Mouse (Mus musculus) cerebellum, adult (tissue): ENCODE measurements around the gene Prdx4.
"Not testable (repeated sequence)": the region's sequence is repeated elsewhere in the genome, so short reads cannot be mapped to it uniquely, and the experiment has no call there.

ENCODE experiments used
- ATAC-seq: cut with Nextera tagmentation; 2 replicates; pipeline ENCODE4 v1.9.2; 2017; ENCODE audit warnings: mild to moderate bottlenecking, moderate library complexity, mixed read lengths; ENCODE audit not compliant: insufficient number of reproducible peaks, low FRiP score, low TSS enrichment

Gene Prdx4

DNA sequence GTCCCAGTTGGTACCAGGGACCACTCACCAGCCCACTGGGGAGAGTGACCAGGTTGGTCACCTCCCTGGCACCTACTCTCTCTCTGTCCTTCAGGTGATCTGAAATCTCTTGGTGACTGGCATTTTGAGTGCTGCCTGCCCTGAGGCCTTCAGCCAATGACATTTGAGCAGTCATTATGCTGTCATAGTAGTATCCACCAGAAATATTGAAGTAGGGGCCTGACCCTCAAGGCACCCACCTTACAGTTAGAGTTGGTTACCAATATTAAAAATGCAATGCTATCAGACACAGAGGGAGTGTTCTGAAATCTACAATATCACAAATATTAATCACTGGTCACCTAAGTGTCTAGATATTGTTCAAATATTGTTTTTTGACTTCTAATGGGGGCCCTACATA, at the start of gene Prdx4:
Gene Prdx4 (minus strand): TSS at position 101 of the 400 bp plus-strand sequence.
- ATAC-seq, result no peak

DNA sequence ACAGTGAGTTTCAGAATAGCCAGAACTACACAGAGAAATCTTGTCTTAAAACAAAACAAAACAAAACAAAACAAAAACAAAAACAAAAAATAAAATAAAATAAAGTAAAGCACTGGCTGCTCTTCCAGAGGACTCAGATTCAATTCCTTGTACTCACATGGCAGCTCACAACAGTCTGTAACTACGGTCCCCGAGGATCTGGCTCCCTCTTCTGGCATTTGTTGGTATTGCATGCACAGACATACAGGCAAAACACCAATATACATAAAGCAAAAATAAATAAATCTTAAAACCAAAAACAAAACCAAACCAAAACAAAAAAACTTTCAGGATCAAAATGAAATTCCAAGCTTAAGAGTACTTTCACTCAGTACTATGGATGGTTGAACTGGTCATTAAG, 36.0 kb upstream of the Prdx4 start:
- no peak for ATAC-seq

DNA sequence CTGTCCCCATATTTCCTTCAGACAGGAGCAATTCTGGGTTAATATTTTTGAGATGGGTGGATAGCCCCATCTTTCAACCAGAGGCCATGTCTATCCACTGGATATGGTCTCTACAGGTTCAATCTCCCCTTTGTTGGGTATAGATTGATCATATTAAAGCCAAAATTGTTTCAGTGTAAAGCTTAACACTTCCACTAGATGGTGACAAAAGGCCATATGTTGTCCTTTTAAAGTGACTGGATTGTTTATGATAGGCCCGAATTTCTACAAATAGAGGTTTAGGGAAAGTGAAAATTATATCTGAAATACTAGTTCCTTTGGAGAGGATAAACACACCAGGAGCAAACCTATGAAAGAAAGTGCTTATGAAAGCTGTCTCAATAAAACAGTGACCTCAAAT, 34.9 kb upstream of the Prdx4 start:
- ATAC-seq, result 0 out of 2 replicates have a peak, but pooled peaks have one; percentile 15

DNA sequence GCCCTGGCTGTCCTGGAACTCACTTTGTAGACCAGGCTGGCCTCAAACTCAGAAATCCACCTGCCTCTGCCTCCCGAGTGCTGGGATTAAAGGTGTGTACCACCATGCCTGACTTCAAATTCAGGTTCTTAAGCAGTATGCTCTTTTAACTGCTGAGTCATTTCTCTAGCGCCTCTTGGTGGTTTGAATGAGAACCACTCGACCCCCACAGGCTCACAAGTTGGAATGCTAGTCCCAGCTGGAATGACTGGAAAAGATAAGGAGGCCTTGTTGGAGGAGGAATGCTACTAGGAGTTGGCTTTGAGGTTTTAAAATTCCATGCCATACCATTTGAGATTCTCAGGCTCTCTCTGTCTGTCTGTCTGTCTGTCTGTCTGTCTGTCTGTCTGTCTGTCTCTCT, 29.6 kb upstream of the Prdx4 start:
- not testable (repeated sequence) for ATAC-seq

DNA sequence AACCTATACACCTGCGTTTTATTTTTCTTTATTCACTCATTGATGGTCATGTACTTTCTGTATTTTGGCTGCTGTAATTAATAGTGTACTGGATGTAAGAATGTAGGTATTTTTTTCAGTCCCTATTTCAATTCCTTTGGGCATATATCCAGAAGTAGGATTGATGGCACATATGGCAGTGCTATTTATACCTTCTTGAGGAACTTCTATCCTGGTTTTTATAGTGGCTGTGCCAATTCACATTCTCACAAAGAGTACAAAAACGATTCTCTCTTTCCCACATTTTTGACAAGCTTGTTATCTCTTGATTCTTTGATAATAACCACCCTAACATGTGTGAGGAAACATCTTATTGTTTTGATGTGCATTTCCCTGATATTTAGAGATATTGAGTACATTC, 24.5 kb upstream of the Prdx4 start:
- ATAC-seq, result no peak; the same call in 1 of the 2 replicates

DNA sequence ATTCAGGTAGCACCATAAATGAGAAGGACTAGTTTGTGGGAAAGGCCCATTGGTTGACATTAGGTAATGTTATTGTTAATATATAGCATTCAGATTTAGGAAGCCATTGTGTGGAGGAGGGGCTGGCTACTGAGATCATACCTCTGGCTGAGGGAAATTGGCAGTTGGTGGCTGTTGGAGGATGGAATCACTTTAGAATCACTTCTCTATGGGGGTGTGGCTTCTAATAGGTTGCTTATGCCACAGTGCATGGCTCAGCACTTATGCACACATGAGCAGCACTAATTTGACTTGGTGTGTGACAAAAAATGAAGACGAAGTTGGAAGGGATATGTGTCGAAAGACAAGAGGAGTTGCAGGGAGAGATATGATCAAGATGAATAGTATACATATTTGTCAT, 5.7 kb upstream of the Prdx4 start:
- ATAC-seq, result no peak

DNA sequence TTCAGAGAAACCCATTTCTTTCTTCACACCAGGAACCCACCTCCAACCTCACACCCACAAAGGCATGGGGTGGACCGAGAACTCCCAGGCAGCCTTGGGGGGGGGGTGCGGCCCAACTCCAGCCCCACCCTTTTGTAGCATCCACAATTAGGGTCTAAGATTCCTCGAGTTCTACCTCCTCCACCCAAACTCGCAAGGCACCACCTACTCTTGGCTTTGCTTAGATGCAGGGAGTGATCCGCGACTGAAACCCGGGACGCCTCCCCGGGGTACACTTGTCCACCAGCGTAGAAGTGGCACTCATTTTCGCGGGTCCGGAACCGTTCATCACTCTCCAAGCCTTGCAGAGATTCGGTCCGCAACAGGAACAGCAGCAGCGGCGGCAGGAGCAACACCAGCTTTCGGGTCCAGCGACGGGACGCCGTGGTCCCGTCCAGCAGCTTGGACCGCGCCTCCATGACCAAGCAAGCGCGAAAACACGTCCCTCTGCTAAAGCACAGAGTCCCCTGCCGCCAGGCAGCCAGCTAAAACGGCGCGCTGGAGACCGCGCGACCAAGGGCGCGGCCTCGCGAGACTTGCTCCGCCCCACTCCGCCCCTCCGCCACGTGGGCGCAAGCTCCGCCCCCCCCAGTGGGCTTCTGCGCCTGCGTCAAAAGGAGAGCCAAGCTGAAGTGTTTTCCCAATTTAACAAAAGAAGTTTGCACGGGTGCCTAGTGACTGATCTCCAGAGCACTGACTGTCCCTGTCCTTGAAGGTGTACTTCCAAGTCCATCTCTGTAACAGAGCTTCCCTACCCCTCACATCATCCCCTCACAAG, 2.4 kb downstream of the Prdx4 start:
- peak; percentile 96 for ATAC-seq

DNA sequence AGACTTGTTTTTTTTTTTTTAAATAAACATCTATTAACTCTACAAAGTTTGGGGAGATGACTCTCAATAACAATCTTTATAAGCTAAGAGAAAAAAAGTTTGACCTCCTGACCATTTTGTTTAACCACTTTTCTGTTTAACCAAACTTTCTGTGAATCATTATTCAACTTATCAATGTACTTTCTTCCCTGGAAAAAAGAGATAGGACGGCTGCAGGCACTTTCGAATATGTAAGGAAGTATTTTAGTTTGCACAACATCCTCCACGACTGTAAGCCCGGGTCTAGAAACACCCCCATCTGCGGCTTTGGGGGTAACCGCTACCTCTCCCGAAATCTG, 3.0 kb downstream of the Prdx4 start:
- ATAC-seq, result no peak

DNA sequence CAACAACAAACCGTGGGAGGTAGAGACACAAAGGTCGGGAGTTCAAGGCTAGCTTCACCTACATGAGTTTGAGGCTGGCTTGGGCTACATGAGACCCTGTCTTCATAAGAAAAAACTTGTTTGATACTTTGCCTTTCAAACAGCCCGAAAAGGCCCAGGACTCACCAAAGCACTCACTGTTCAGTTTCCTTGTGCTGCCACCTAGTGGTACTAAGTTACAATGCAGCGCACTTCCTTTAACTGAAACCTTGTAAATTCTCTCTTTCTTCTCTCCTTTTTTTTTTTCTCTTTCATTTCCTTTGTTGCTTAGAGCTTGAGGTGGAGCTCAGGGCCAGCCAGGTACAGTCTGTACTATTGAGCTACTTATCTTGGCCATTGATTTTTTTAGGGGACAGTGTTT, 22.5 kb downstream of the Prdx4 start:
- ATAC-seq, result 0 out of 2 replicates have a peak, but pooled peaks have one; percentile 52

DNA sequence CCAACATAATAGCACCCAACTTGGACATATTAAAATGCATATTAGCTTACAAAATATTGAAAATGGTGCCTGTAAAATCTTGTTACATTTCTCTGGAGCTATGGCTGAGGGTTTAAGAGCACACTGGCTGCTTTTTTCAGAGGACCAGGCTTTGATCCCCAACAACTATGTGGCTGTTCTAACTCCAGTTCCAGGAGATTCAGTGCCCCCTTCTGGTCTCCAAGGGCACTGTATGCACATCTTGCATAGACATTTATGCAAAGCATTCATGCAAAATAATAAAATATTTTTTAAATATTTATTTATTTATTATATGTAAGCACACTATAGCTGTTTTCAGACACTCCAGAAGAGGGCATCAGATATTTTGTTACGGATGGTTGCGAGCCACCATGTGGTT, 34.2 kb downstream of the Prdx4 start:
- no peak for ATAC-seq

DNA sequence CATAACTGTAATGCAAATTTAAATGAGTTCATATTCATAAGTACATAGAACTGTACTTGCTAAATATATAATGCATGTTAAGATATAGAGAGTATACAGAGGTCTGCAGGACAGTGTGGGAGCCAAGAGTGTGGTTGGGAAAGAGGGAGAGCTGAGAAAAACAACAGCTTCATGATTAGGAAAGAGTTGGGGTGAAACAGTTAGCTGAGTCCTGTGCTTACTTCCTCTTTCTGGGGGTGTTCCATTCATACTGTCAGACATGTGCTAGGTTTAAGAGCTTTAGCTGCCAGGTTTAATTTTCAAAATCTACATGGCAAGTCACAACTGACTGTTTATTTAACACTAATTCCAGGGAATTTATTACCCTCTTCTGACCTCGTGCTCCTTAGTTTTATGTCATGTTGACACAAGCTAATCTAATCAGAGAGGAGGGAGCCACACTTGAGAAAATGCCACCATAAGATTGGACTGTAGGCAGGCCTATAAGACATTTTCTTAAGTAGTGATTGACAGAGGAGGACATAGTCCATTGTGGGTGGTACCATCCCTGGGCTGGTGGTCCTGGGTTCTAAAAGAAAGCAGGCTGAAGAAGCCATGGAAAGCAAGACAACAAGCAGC, 60.0 kb downstream of the Prdx4 start:
- ATAC-seq, result no peak

DNA sequence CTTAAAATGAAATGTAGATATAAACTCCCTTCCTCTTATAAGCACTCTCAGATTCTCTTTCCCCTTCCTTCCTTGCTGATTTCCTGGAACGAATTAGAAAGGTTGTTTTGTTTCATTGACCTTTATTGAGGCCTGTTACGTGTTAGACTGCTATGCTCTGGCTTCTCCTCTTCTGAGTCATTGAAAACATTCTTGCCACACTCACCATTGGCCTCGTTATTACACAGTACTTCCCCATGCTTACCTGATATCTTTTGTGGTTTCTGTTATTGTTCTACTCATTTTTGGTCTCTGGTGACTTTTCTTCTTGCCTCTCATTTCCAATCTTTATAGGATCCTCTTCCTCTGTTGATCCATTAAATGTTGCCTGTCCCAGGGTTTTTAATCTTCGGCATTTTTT, 62.1 kb downstream of the Prdx4 start:
- ATAC-seq, result no peak
